Mouse (Mus musculus): ENCODE measurements at regions not wholly inside any gene's neighbourhood (a gene's known extent, or its start where the extent isn't known, plus 50 kb on each side); places are given as distances from the start of the nearest gene placed in this dataset.
"Not testable (repeated sequence)": the region's sequence is repeated elsewhere in the genome, so short reads cannot be mapped to it uniquely, and the experiment has no call there.

DNA sequence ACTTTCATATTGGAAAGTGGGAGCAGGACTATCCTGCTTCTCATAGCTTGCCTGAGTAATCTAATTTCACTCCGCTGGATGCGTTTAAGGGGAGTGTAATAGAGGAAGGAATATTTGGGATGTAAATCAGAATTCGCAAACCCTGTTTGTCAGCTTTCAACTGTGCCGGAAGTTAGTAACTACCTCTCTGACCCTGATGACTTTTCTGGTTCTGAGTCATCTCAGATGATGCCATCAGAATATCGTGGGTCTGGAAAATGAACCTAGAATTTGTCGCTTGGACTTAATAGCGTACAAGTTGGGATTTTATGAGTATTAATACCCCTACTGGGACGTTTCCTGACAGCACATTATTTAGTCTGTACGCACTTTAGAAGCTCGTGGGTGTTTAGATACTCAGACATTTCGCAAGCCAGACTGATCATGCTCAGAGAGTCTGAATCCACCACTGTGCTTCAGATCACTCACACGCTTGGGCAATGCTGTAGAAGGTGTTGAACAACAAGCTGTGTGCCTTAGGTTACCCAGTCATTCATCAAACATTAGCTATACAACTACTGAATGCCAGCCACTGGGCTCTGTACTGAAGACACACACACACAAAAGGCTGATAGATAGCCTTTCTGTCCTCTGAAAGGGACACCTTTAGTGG, 131.1 kb downstream of the Phlda1 start:
- no peak for DNase-seq (ENCODE audit: low spot score)

DNA sequence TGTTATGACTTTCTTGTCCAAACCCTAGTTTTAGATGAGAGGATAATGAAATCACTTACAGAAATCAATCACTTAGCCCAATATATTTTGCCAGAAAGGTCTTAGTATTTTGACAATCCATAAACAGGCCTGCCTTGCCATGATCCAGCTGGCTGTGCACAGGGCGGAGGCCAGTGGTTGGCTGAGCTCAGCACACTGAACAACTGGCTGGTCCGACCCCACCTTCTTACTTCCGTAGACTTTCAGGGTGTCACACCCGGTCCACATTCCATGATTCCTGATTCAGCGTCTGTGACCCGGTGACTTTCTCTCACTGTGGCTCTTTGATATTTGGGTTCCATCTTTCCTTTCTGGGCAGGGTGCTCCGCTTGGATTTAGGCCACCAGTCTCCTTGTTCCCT, 133.8 kb downstream of the Phlda1 start:
- DNase-seq (ENCODE audit: low spot score) = no peak

DNA sequence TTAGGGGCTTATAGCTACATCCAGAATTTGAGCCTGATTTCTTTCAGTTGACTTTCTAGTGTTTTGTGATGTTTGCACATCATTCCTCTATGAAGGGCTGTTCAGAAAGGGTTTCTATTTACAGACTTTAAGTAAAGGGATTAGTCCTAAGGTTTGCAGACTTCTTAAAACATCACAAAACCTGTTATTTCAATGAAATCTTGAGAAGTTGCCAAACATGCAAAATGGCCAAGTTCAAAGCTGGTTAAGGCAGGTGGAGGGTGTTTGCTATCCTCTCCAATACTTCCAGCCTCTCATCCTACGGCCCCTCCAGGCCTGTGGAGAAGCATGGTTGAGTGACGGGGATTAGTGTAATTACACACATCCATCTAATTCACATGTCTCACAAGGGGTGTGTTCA, 136.6 kb downstream of the Phlda1 start:
- no peak for DNase-seq (ENCODE audit: low spot score)

DNA sequence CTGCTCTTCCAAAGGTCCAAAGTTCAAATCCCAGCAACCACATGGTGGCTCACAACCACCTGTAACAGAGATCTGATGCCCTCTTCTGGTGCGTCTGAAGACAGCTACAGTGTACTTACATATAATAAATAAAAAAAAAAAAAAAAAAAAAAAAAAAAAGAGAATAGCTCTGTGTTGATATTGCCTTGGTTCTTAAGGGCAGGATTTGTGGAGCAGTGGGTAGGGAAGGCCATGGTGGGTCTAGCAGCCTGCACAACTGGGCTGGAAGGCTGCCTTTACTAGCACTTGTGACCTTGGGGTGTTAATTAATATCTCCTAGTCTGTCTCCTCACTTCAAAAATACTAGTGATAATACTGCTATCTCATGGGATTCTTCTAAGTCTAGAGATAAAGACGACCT, 147.7 kb downstream of the Phlda1 start:
- DNase-seq (ENCODE audit: low spot score) = not testable (repeated sequence)

DNA sequence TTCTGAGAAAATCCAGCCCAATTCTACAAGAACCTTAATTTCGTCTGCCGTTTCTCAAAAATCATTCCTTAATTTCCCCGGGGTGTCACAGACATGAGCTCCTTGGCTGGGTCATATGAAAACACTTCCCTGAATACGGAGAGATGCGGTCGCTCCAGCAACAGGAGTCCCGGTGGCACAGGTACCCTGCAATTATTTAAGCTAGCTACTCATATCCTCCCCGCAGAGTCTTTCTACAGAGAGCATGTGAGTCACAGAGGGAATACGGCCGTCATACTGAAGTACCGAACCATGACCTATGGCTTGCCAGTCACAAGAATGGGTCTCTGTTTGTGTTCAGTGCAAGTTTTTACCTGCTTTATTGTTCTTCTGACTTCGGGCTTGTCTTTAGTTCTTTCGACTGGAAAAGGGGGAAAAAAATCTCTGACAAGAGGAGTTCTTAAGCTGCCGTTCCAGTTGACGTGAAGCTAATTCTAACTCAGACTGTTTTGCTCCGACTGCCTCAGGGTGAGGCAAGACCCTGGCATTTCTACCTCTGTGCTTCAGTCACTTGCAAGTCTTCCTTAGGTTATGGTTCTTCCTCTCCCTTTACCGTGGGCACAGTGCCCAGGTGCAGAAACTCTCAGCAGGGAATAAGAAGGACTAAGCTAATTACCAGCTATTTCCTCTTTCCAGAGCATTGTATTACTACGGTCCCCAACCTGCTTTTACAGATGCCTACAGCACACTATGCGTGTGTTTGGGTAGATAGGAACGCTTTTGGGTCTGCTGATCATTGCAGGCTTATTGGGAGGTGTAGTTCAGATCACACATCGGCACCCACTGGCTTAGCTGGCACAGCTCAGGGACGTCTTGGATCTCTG, 148.5 kb downstream of the Phlda1 start:
- DNase-seq (ENCODE audit: low spot score) = peak; percentile 21

DNA sequence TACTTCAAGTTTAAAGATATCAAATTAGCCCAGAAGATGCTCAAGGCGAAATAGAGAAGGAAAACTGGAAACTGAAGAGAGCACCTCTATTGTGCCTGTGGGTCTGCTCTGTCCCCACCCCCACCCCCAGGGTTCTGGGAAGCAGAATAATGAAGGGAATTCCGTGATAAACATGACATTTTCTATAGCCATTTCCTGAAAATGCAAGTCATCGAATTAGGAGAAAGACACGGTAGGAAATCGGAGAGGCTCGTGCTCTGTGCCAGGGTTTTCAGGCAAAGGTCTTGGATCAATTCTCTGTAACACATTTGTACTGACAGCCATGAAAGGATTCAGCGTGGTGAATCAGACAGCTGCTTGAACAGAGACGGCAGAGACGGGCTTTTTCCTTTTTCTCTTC, 152.7 kb downstream of the Phlda1 start:
- DNase-seq (ENCODE audit: low spot score) = no peak

DNA sequence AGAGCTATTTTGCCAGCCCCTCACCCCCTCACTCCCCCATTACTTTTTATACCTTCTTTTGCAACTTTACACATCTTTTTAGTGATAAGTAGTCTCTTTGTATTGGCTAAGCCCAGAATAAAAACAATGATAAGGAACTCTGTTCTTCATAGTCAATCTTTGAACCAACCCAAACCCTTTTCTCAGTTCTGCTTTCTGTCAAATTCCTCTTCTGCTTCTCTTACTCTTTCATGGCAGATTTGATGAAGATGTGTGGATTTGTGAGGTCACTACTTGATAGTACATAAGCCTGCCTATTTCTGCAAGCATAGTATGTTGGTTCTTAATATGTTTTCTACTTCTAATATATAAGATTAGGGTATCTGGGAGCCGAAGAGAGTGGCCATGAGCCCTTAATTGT, 156.6 kb downstream of the Phlda1 start:
- DNase-seq (ENCODE audit: low spot score) = no peak

DNA sequence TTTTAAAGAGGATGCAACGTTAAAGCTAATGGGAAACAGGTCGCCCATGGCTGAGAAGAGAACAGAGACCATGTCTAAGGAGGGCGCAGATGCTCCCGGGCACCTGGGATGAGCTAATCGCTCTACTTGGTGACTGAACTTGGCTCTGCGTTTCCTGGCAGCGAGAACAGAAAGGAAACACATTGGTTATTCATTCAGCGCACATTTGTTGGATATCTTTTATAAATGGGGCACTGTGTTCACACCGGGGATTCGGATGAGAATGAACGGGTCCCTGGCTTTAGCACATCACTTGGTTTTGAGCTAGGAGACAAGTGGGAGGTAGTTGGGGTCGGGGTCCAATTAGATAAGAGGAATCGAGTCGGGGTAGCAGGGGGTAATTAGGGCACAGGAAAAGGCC, 159.7 kb downstream of the Phlda1 start:
- DNase-seq (ENCODE audit: low spot score) = no peak

DNA sequence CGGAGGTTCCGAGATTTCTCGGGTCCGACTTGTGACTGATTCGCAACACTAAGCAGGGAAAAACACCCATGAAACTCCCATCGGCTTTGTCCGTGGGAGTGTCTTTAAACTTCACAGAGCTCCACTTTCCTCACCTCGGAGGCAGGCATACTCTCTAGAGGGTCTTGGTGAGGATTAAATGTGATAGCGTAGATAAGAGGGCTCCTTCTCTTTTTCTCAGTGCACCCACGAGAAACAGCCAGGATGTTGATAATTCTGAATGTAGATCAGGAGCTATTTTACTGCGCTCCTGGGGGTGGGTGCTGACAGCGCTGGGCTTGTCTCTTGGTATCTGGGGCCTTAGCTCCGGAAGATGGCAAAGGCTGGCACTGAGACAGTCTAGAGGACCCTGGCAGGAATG, 160.9 kb downstream of the Phlda1 start:
- no peak for DNase-seq (ENCODE audit: low spot score)

DNA sequence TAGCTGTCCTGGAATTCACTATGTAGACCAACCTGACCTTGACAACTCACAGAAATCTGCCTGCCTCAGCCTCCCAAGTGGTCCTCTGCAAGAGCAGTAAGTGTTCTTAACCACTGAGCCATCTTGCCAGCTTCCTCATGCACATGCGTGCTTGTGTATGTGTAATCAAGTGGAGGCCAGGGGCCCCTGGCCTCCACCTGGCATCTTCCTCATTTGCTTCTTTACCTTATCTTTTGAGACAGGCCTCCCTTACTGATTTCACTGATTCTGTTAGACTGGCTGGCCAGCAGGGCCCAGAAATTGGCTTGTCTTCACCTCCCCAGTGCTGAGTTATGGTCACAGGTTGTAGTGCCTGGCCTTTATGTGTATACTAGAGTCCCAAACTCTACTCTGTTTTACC, 162.6 kb downstream of the Phlda1 start:
- DNase-seq (ENCODE audit: low spot score) = no peak

DNA sequence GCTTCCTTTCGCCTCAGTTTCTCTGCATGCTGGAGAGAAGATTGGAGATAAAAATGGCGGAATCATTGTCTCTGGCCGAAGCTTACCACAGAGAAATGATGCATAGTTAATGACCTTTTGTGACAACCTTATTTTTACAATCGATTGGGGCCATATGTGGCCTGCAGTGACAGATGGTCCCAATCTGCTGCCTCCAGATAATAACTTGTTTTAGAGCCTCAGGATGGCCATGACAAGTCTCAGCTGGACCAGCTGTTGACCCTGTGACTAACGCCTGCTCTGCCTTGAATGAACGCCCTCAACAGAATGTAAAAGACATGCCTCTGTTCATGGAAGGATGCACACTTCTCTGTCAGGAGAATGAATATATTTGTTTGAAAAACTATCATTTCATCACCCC, 163.6 kb downstream of the Phlda1 start:
- no peak for DNase-seq (ENCODE audit: low spot score)

DNA sequence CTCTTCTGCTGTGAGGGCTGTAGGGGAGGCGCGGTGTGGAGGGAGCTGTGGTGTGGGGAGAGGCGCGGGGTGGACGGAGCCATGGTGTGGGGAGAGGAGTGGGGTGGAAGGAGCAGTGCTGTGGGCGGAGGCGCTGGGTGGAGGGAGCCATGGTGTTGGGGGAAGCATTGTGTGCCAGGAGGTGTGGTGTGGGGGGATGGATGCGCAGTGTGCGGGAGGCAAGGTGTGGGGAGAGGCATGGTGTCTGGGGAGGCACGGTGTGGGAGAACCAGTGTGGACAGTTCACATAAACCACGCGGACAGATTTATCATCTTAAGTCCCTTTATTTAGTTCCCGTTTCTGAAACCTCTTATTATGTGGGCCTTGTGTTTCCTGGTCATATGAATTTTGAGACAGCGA, 164.6 kb downstream of the Phlda1 start:
- DNase-seq (ENCODE audit: low spot score) = no peak

DNA sequence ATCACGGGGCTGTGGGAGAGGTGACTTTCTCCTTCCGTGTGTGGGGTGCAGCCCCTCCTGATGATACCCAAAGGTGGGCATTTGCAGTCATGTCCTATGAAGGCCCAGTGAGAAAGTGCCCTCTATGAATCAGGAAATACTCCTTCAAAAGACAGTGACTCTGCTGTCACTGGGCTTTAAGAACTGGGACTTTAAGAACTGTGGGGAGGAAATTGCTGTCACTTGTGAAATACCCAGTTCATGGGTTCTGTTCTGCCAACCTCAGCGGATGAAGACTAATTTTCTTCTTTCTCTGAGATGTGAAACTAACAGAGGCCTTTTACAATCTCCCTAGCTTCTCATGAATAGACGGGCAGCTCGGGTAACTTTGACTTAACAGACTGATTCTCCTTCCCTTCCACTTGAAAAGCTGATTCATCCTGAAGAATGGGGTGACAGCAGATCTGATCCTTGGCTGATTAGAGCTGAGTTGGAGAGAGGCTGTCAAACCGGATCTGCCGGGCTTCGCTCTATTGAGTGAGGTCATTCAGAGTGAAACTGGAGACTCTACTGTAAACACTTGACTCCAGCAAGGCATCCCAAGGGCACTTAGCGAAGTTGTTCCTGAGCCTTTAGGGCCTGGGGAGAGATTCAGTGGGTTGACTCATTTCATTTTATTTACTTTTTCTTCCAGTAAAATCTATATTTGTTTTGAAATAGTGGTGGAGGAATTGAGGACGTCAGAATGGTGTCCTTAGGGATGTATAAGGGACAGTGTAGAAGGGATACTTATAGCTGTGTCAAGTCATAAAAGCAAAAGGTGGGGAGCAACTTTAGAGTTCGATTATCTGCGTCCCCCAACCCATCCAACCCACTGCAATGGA, 166.6 kb downstream of the Phlda1 start:
- DNase-seq (ENCODE audit: low spot score) = peak; percentile 15

DNA sequence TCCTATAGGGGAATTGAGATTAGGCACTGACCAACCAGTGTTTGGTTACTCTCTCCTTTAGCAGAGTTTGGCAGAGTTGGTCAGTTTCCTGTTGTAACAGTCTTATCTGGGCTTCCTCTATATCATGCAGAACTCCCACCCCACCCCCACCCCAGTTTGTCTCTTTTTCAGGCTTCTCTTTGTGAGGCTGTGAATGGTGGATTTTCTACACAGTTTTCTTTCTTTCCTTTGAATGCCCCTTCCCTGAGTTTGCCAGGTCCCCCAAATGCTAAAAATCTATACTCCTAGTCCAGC, 167.2 kb downstream of the Phlda1 start:
- no peak for DNase-seq (ENCODE audit: low spot score)

DNA sequence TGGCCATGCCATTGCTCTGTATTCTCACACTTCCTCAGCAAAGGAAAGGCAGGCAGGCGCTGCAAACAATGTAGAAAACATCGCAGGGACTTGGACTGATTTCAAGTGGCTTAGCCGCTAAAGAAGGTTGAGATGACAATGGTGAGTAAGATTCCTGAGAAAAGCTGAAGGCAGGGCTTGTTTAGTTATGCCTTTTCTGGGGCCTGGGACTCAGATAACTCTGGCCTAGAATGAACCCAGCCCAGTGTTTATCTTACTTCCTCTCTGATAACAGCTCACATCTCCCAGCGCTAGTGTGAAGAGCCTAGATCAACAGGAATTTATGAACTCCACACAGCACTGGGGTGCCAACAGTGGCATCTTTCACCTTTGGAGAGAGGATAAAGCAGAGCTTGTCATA, 170.2 kb downstream of the Phlda1 start:
- DNase-seq (ENCODE audit: low spot score) = no peak

DNA sequence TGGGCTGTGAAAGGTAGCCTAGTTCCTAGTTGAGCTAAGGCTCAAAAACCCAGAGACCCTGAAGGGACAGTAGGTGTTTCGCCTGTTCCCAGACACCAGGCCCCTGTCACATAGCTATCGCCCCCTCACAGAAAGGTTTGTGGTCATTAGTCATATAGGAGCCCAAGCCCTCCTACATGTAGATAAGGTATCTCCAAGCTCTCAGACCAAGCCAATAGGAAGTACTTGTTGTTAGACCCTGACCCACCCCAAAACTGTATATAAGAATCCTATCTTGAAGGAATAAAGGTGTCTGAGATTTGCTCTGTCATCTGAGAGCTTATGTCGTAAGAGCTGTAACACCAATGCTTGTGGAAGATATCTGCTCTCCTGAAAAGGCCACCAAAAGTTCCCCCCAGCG, 174.8 kb downstream of the Phlda1 start:
- no peak for DNase-seq (ENCODE audit: low spot score)

DNA sequence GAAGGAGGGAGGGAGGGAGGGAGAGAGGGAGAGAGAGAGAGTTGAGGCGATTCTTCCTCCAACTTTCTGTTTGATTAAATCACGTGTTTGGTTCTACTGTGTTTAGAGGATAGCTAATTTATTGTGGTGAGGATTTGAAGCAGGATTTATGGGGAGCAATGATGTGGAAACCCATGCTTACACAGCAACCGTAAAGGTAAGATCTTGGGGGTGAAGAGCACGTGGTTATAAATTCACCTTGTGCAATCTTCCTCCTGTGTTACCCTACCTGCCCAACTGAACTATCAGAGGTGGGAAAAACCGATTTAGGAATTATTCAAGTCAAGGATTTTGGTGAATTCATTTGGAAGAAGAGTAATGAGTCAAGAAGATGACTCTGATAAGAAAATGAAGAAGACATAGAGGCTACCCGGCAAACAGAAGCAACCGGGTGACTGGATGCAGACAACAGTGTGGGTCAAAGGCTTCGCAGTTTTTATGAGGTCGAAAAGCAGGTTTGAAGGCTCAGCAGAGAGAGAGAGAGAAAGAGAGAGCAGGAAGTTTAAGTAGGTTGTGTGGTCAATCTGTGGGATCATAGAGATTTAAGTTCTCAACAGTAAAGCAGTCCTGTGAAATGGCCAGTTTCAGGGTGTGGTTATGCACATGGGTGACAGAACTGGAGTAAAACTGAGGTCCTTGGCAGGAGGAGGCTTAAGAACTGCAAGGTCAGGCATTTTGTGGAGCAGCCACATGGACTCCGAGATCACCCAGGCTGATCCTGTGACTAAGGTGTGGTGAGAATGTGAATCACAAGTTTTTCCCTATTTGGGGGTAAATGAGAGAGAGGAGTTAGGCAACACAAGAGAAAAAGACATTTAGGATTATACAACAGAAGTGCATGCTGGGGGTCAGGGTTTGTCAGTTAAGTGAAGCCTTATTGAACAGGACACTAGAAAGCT, 178.6 kb downstream of the Phlda1 start:
- no peak for DNase-seq (ENCODE audit: low spot score)

DNA sequence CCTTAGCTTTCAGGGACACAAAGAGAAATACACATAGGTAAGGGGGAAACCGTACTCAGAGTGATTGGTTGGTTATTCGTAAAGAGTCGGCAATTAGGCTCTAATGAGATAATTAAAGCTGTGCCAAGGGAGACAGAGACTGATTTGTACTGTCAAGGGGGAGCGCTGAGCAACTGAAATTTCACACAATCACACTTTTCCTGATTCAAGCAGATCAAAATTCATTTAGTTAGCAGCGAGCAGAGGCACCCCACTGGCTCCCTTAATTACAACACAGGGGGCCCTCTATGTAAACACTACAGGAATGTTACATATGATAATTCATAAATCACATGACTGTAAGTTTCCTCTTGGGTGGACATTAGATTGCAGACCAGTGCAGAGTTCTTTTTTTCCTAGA, 180.5 kb downstream of the Phlda1 start:
- no peak for DNase-seq (ENCODE audit: low spot score)

DNA sequence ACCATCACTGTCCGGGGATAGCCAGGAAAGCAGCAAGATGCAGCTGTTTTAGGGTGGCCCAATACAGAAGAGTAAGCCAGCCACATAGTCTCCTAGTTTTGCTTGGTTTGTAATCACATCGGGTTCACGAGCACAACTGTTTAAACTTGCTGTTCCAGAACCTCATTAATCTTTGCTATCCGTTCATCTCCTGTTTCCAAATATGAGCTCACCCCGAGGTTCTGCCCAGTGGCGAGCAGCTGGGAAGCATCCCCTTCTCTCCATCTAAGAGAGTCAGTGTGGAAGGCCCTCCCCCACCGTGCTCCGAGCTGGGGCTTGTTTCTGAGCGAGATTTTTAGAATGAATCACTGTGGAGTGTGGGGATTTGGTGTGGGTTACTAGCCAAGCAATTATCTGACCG, 183.5 kb downstream of the Phlda1 start:
- no peak for DNase-seq (ENCODE audit: low spot score)

DNA sequence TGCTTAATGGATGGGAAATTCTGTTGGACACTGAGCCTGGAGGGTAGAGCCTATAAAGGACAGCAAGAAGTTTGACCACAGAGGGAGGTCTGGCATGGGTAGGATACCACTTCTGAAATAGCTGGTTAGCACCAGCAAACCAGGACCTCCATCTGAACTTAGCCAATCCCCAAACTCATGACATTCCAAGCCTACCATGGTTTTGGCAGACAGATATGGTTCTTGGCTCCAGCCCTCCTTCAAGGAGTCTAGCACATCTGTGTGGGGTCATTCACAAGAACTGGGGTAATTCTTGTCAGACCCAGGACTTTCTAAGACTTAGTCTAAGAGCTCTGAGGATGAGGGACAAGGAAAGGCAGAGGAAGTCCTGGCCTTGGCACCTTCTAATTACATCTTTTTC, 187.7 kb downstream of the Phlda1 start:
- no peak for DNase-seq (ENCODE audit: low spot score)

DNA sequence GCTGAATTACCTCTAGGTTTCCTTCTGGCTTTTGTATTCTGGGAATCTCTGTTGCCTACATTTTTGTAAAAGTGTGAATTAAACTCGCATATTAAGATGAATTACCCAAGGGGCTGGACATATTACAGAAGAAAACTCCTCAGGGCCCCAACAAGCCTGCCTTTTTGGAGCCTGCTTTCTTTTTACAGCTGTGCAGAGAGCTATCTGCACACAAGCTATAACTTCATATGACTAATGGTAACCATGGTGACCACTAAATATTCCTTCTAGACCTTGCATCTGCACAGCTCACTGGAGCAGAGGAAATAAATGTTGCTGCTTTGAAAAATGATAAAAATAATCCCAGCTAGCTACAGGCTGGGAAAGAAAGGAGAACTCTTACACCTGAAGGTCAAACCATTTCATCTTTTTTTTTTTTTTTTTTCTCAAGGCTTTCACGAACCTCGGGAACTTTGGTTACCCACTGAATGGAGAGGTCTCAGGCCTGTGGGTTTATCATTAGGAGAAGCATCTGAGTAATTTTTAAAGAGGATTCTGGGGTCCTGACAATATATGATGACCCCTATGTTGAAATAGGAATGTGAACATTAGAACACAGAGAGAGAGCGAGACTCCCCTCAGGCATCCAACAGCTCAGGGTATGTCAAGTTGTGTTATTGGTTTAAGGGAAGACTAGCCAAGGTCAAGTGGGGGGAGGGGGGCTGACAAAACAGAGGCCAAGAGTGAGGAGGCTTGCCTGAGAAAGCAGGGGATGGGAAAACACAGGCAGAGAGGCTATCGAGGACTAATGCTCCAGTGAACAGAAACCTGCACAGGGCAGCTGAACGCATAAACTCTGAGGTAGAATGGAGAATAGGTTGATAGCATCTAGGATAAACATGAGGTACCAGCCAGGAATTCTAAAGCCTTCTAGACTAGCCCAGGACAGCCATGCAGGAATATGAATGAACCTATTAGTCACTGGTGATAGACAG, 188.4 kb downstream of the Phlda1 start:
- DNase-seq (ENCODE audit: low spot score) = no peak

Data from ovary, postnatal 14 days (tissue).